Mouse (Mus musculus) right cerebral cortex, postnatal 25 days (tissue): ENCODE measurements around the gene Astn1.

Experiments
- DNase-seq: peaks from one replicate; pipeline ENCODE4 v3.0.0; 2022

Astn1 gene

GRCm38 (mm10) chr1:158422739-158423138 lies 60.7 kb downstream of the Astn1 start:
- no peak for DNase-seq

- DNase-seq = no peak
Observed at GRCm38 (mm10) chr1:158446071-158446470, 84.0 kb downstream of the Astn1 start.

- no peak for DNase-seq
Observed at GRCm38 (mm10) chr1:158447956-158448355, 85.9 kb downstream of the Astn1 start.

GRCm38 (mm10) chr1:158452675-158453074 lies 90.6 kb downstream of the Astn1 start:
- DNase-seq = no peak

- no peak for DNase-seq
Observed at GRCm38 (mm10) chr1:158453587-158453986, 91.5 kb downstream of the Astn1 start.

- no peak for DNase-seq
Observed at GRCm38 (mm10) chr1:158463975-158464374, 101.9 kb downstream of the Astn1 start.

- DNase-seq = no peak
Observed at GRCm38 (mm10) chr1:158465286-158465685, 103.2 kb downstream of the Astn1 start.

GRCm38 (mm10) chr1:158477841-158478240 lies 115.8 kb downstream of the Astn1 start:
- no peak for DNase-seq

GRCm38 (mm10) chr1:158480285-158480684 lies 118.2 kb downstream of the Astn1 start:
- DNase-seq = no peak

GRCm38 (mm10) chr1:158483733-158484132 lies 121.7 kb downstream of the Astn1 start:
- no peak for DNase-seq

- DNase-seq = no peak
Observed at GRCm38 (mm10) chr1:158489521-158490021, 127.5 kb downstream of the Astn1 start.

- DNase-seq = no peak
Observed at GRCm38 (mm10) chr1:158490175-158490574, 128.1 kb downstream of the Astn1 start.

- DNase-seq = no peak
Observed at GRCm38 (mm10) chr1:158493289-158493688, 131.2 kb downstream of the Astn1 start.

- DNase-seq = no peak
Observed at GRCm38 (mm10) chr1:158500140-158500539, 138.1 kb downstream of the Astn1 start.

GRCm38 (mm10) chr1:158501019-158501418 lies 138.9 kb downstream of the Astn1 start:
- no peak for DNase-seq

- DNase-seq = no peak
Observed at GRCm38 (mm10) chr1:158507610-158508009, 145.5 kb downstream of the Astn1 start.

GRCm38 (mm10) chr1:158509112-158509855 lies 147.2 kb downstream of the Astn1 start:
- DNase-seq = no peak

GRCm38 (mm10) chr1:158510478-158511207 lies 148.6 kb downstream of the Astn1 start:
- DNase-seq = no peak

GRCm38 (mm10) chr1:158512089-158512488 lies 150.0 kb downstream of the Astn1 start:
- DNase-seq = no peak

- DNase-seq = peak; percentile 75
Observed at GRCm38 (mm10) chr1:158512636-158513035, 150.6 kb downstream of the Astn1 start.

GRCm38 (mm10) chr1:158513572-158513971 lies 151.5 kb downstream of the Astn1 start:
- peak; percentile 83 for DNase-seq

GRCm38 (mm10) chr1:158516558-158516957 lies 154.5 kb downstream of the Astn1 start:
- no peak for DNase-seq

- DNase-seq = no peak
Observed at GRCm38 (mm10) chr1:158536195-158536594, 174.1 kb downstream of the Astn1 start.

GRCm38 (mm10) chr1:158536867-158537266 lies 174.8 kb downstream of the Astn1 start:
- no peak for DNase-seq
